Comparison of ENCODE assay signal across 9 mouse cellular contexts in the genomic region with DNA sequence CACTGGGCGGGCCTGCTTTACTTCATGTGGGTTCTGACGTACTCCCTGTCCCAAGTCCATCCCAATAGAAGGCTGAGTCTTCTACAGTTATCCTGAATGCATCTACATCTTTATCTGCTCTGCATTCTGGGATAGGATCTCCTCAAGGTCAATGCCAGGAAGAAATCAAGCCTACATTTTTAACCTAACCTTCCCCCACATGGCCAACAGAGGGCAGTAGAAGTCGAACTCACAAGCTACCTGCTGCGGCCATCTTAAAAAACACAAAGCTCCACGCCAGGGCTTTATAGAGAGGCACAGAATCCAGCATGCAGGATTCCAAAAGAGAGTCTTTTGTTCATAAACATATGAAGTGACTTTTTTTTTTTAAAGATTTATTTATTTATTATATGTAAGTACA. TPM values are rescaled to one million over a fixed set of nuclear protein-coding genes. Genes with fewer than 3 reads are reported as not detected.
DNase-seq lines count a peak whose midpoint lies in the region; TF ChIP-seq lines count a peak whose summit lies in the region.
"Had no signal": no experiment of that assay in that cellular context is flagged by ENCODE, and none has a peak within 500 bp of the region (broad histone marks: within the 10 kb centered on the region; RNA-seq: fewer than 3 reads in every experiment).

No protein-coding gene starts in this region.

- no peak for DNase-seq in left cerebral cortex, adult 2 months (ENCODE audit: extremely low spot score in 1 of 2, low spot score in 2 of 2)
- DNase-seq in left cerebral cortex, adult 8-10 months (ENCODE audit: low spot score in 2 of 2): no peak
- DNase-seq in MN1 (ENCODE audit: low spot score): peak; percentile 22
- peak; percentile 10 for DNase-seq in fibroblast of lung, adult 2 months (ENCODE audit: low read depth)
- no peak for DNase-seq in urinary bladder, adult 18-20 months (ENCODE audit: low spot score in 2 of 2)
- DNase-seq in right cerebral cortex, postnatal 36 days (ENCODE audit: low spot score in 2 of 2): no peak
- no peak for DNase-seq in heart, postnatal 14 days

- H3K27me3 ChIP-seq in small intestine, adult 2 months (ENCODE audit: control insufficient read depth, insufficient read depth, low read length): no peaks in the 10 kb centered on the region
- H3K27me3 ChIP-seq: stomach, embryonic 15.5 days had no signal

- 79% methylated on average over 5 of the region's 5 CpGs for WGBS in small intestine, adult 2 months

- H3K36me3 ChIP-seq in small intestine, adult 2 months (ENCODE audit: control insufficient read depth, insufficient read depth, low read length): no peaks in the 10 kb centered on the region
- H3K36me3 ChIP-seq: stomach, embryonic 15.5 days had no signal

- no peak overlapping the region for H3K4me3 ChIP-seq in left cerebral cortex, adult 2 months
- no peak overlapping the region for H3K4me3 ChIP-seq in small intestine, adult 2 months (ENCODE audit: low read depth, low read length)
- H3K4me3 ChIP-seq: stomach, embryonic 15.5 days had no signal

- H3K4me1 ChIP-seq in small intestine, adult 2 months (ENCODE audit: control insufficient read depth, insufficient read depth, insufficient read length, low read length): peaks cover 30% of the 10 kb centered on the region; the same call in 1 of the 2 replicates

- peak; percentile 43 for TF ChIP-seq CTCF in left cerebral cortex, adult 2 months (IDR thresholded peaks at IDR 0.05)
- peak; percentile 34; the same call in 1 of the 2 replicates for TF ChIP-seq CTCF in small intestine, adult 2 months (IDR thresholded peaks at IDR 0.05; ENCODE audit: extremely low read depth, insufficient read length, insufficient replicate concordance, low read depth, low read length)

- intact Hi-C loops in left cerebral cortex, adult 2 months (cut with DNase I): loop anchor here (5.0 kb wide), 1 partner anchor 68 kb away; no protein-coding TSS in a partner anchor
- intact Hi-C loops in heart, postnatal 14 days (cut with DNase I): no loop called here

- H3K27ac ChIP-seq in left cerebral cortex, adult 2 months: no peak overlapping the region
- 0 out of 2 replicates have a peak overlapping the region, but pooled peaks have one; percentile 64 for H3K27ac ChIP-seq in small intestine, adult 2 months (ENCODE audit: insufficient read depth, low read depth, low read length)
- H3K27ac ChIP-seq: stomach, embryonic 15.5 days had no signal

- no peak for TF ChIP-seq POLR2A in small intestine, adult 2 months (IDR thresholded peaks at IDR 0.05; ENCODE audit: low read depth, low read length)

RNA-seq across cellular contexts. Expression of a gene that starts 25.1 kb away (rescaled TPM):
- not detected for total RNA-seq in left cerebral cortex, adult 2 months (2021)
- total RNA-seq in left cerebral cortex, adult 8-10 months (2022): not detected
- polyA plus RNA-seq in small intestine, adult 2 months (2012; rRNA removed): not detected in 2 replicates
- total RNA-seq in heart, postnatal 14 days (2021): not detected
- polyA plus RNA-seq: stomach, embryonic 15.5 days had no signal

RNA-seq across cellular contexts. Expression of a gene that starts 30.0 kb away (rescaled TPM):
- total RNA-seq in left cerebral cortex, adult 2 months (2021): 10 to 100 TPM; 25.8 to 28.6 TPM
- 10 to 100 TPM; 22.6 to 25.0 (median 23.0) TPM for total RNA-seq in left cerebral cortex, adult 8-10 months (2022)
- 5.8 and 8.5 TPM in 2 replicates for polyA plus RNA-seq in small intestine, adult 2 months (2012; rRNA removed)
- 10 to 100 TPM; 10.4 to 10.6 TPM for total RNA-seq in heart, postnatal 14 days (2021)

RNA-seq across cellular contexts. Expression of a gene that starts 35.5 kb away (rescaled TPM):
- total RNA-seq in left cerebral cortex, adult 2 months (2021): 10 to 100 TPM; 70.5 to 71.0 TPM
- 10 to 100 TPM; 61.2 to 67.6 (median 63.5) TPM for total RNA-seq in left cerebral cortex, adult 8-10 months (2022)
- 3.8 and 10.8 TPM in 2 replicates for polyA plus RNA-seq in small intestine, adult 2 months (2012; rRNA removed)
- 10 to 100 TPM; 25.5 to 25.8 TPM for total RNA-seq in heart, postnatal 14 days (2021)

Comparison
In these comparisons a context has a peak if more than half of its experiments do, and no peak if none do; other contexts are left out.
1. DNase-seq: peak in MN1 (single experiment) and fibroblast of lung, adult 2 months (single experiment); none in left cerebral cortex, adult 2 months (0 of 2), left cerebral cortex, adult 8-10 months (0 of 2), urinary bladder, adult 18-20 months (0 of 2), right cerebral cortex, postnatal 36 days (0 of 2) and heart, postnatal 14 days (0 of 2).